Mouse (Mus musculus) activated CD4-positive, CD25-positive, alpha-beta regulatory T cell, adult 9 weeks (primary cell): ENCODE measurements around the gene Ncoa7. TPM values are rescaled to one million over a fixed set of nuclear protein-coding genes. Genes with fewer than 3 reads are reported as not detected.

ENCODE experiments used
- polyA plus RNA-seq: library from polyadenylated mRNA; unstranded; fragments of 100-300 nt; shearing (Covaris generic); gene quantifications from one replicate; pipeline ENCODE4 v1.2.1, GENCODE M21; 2017

The Ncoa7 gene
- polyA plus RNA-seq, result 118 TPM

DNA sequence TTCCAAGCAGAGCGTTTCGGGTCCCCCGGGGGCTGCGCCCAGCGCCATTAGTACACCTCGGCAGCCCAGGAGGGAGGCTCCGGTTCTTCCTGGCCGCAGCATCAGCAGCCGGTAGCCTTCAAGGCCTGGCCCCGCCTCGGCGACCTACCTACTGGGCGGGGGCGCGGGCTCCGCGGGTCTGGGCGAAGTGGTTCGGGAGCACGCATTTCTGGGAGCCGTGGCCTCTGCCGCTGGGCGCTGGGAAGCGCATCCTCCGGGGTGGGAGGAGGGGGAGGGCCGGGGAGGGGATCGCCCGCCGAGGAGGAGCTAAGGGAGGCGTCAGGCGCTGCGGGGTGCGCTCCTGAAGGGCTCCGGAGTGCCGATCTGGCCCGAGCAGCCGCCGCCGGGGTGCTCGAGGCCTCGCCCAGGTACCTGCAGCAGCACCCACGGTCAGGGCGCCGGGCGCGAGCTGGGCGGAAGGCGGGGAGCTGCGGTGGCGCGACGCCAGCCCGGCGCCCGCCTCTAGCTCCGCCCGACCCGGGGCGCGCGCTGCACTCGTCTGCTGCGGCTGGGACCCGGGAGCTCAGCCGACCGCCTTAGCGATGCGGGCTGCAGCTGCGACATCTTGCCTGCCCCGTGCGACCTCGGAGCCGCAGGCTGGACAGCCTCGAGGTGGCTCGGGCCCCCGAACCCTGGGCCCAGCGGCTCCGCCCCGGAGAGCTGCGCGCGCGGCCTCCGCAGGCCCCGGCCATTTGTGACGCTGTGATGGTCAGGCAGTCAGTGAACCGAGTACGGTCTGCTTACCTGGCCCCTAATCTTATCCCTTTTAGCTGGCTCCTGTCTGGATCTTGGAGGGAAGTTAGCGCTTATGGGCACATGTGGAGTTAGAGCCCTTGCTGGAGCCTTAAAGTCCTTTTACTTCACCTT is at the start of gene Ncoa7:
Gene Ncoa7, minus strand, starts transcription at position 646 of the 906 bp plus-strand sequence.

DNA sequence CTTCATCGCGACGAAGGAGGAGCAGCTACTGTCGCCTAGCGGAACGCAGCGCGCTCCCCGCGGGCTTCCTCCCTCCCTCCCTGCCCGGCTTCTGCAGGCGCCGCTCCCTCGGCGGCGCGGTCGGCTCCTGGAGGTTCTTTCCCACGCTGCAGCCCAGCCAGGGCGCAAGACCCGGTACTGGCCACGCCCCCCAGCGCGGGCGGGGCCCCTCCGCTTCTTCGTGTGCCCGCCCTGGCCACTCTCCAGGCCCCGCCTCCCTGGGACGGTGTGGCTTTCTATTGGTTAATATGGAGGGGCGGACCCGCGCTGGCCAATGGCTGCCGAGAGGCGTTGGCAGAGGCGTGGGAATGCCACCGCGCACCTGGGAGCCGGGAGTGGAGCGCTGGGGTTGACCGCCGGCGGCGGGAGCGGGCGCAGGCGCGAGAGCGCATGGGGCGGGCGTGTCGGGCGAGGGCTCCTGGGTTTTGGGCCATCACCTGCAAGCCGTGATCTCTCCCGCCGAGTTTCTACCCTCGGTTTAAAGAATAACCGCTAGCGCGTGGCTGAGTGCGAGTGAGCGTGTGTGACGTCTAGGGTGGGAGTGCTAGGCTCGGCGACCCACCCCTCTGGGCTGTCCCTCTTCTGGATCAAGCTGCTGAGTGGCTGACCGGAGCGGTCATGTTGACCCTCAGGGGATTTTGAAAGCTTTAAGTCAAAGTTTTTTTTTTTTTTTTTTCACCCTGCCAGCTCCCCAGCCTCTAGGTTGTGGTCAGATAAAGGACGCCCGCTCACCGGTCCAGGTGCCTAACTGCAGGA is 39.7 kb upstream of the Ncoa7 start, which contains the start of gene Hey2:
Gene Hey2, minus strand, starts transcription at position 159 of the 795 bp plus-strand sequence.

DNA sequence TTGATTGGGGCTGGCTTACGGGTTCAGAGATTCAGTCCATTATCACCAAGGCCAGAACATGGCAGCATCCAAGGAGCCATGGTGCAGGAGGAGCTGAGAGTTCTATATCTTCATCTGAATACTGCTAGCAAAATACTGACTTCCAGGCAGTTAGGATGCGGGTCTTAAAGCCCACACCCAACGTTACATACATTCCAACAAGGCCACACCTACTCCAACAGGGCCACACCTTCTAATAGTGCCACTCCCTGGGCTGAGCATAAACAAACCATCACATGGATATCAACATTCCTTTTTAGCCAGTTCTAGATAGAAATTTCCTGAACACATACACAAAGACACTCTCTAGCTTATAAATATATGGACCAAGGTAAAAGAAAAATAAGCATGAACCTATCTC is 173.6 kb downstream of the Ncoa7 start, which contains the start of gene Hint3:
Gene Hint3, minus strand, starts transcription at position 120 of the 400 bp plus-strand sequence.

DNA sequence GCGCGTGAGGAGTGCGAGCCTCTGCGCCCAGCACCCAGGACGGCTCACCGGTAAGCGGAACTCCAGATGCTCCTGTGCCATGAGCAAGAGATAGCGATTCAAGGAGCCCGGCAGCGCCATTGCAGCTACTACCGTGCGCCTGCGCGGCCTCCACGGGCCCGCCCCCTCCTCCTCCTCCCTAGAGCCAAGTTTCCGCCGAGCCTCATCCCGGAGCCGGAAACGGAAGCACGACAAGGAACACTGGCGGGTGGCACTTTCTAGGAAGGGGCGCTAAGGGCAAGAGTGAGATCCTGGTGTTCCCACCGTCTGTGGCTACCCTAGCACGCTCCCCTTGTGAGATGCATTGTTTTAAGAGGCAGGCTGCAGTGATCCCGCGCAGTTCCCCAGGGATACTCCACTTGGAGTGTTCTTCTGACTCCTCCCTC is 202.6 kb downstream of the Ncoa7 start, which contains the start of gene Trmt11:
Gene Trmt11, minus strand, starts transcription at position 208 of the 425 bp plus-strand sequence.

Other genes with a start within 250 kb of the Ncoa7 start
- gene Trmt11, start 202.6 kb downstream of the Ncoa7 start, polyA plus RNA-seq, result 40.1 TPM
- 70.5 TPM for gene Hint3, start 173.7 kb downstream of the Ncoa7 start, polyA plus RNA-seq
- gene Hey2, start 39.5 kb upstream of the Ncoa7 start, polyA plus RNA-seq, result not detected